Mouse (Mus musculus): ENCODE measurements around the gene Glt1d1.

GRCm38 (mm10) chr5:127611881-127612280, 20.2 kb upstream of the Glt1d1 start:
- TF ChIP-seq CTCF (IDR thresholded peaks at IDR 0.05; ENCODE audit: low read depth, low read length), result no peak
- no peak for TF ChIP-seq POLR2A (IDR thresholded peaks at IDR 0.05; ENCODE audit: extremely low read depth, insufficient read depth, low read length)

Measured in liver, adult 2 months (tissue).